Mouse (Mus musculus) liver, embryonic 12.5 days (tissue): ENCODE data around the gene Mvb12a. TPM values are rescaled to one million over a fixed set of nuclear protein-coding genes. Genes with fewer than 3 reads are reported as not detected.

Experiments
- ATAC-seq: fragments of 200-750 bp; cut with Nextera tagmentation; 2 replicates; pipeline ENCODE4 v1.8.0; 2017; ENCODE audit warnings: moderate number of reproducible peaks, mild to moderate bottlenecking, moderate library complexity
- H3K27ac ChIP-seq: fragments of 300-500 bp; sonication (generic); 2 replicates; pipeline ENCODE4 v1.5.1; 2016; ENCODE audit warnings: mild to moderate bottlenecking
- H3K27me3 ChIP-seq: fragments of 300-500 bp; sonication (generic); replicated peaks from 2 replicates; pipeline ENCODE4 v1.6.1; 2016; ENCODE audit warnings: mild to moderate bottlenecking, moderate library complexity
- H3K36me3 ChIP-seq: fragments of 300-500 bp; sonication (generic); 2 replicates; pipeline ENCODE4 v1.6.1; 2016; ENCODE audit warnings: mild to moderate bottlenecking, moderate library complexity
- H3K4me1 ChIP-seq: fragments of 300-500 bp; sonication (generic); 2 replicates; pipeline ENCODE4 v1.6.1; 2016
- H3K4me2 ChIP-seq: fragments of 300-500 bp; sonication (generic); 2 replicates; pipeline ENCODE4 v1.6.1; 2016; ENCODE audit warnings: mild to moderate bottlenecking, moderate library complexity
- H3K4me3 ChIP-seq: fragments of 300-500 bp; sonication (generic); 2 replicates; pipeline ENCODE4 v1.5.1; 2016; ENCODE audit warnings: mild to moderate bottlenecking, moderate library complexity
- H3K9ac ChIP-seq: fragments of 300-500 bp; sonication (generic); 2 replicates; pipeline ENCODE4 v1.6.1; 2016; ENCODE audit warnings: mild to moderate bottlenecking, moderate library complexity
- H3K9me3 ChIP-seq: fragments of 300-500 bp; sonication (generic); replicated peaks from 2 replicates; pipeline ENCODE4 v1.6.1; 2016; ENCODE audit warnings: mild to moderate bottlenecking, moderate library complexity
- WGBS: fragments of 180-500 bp; shearing (Covaris S2); methylation state at CpG from one replicate; pipeline ENCODE4 v1.1.7; 2016; ENCODE audit not compliant: insufficient replicate concordance; 5-methylcytosine and 5-hydroxymethylcytosine counted together
- polyA plus RNA-seq: library from polyadenylated mRNA; unstranded; fragments of >200 nt; fragmentation: Nextera tagmentation; extraction: Ambion mirVana; gene quantifications from 2 replicates; pipeline ENCODE4 v1.2.1, GENCODE M21; 2016

Gene Mvb12a
- polyA plus RNA-seq, 1 experiment from 2014 or later, result 42.7 TPM

DNA sequence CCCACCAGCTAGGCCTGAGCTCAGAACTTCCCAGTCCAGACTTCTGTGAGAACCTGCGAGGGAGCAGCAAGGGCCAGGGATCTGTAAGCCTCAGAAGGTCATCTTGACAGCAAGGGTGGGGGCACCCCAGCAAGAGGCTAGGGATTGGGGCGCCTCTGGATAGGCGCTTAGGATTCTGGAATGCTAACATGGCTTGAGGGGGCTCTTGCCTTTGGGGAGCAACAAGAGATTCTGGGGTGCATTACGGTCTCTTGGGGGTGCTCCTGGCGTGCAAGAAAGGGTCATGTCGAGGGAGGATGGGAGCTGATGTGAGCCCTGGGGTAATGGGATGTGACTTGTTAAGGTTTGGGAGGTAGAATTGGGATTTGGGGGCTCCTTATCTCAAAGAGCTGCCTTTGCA, 26.2 kb downstream of the Mvb12a start:
- Histone ChIP-seq H3K36me3 (no peaks in the 10 kb centered on the region), H3K4me1 (peaks cover 21% of the 10 kb centered on the region), H3K4me2 (peak overlapping the region; percentile 80), H3K9ac (no peak overlapping the region), H3K27me3 (peaks cover 67% of the 10 kb centered on the region), H3K27ac (no peak overlapping the region), H3K4me3 (peak overlapping the region; percentile 55; the same call in 1 of the 2 replicates), H3K9me3 (peaks cover 7% of the 10 kb centered on the region)
- no peak; the same call in 1 of the 2 replicates for ATAC-seq
- 45% methylated on average over 6 of the region's 6 CpGs for WGBS

DNA sequence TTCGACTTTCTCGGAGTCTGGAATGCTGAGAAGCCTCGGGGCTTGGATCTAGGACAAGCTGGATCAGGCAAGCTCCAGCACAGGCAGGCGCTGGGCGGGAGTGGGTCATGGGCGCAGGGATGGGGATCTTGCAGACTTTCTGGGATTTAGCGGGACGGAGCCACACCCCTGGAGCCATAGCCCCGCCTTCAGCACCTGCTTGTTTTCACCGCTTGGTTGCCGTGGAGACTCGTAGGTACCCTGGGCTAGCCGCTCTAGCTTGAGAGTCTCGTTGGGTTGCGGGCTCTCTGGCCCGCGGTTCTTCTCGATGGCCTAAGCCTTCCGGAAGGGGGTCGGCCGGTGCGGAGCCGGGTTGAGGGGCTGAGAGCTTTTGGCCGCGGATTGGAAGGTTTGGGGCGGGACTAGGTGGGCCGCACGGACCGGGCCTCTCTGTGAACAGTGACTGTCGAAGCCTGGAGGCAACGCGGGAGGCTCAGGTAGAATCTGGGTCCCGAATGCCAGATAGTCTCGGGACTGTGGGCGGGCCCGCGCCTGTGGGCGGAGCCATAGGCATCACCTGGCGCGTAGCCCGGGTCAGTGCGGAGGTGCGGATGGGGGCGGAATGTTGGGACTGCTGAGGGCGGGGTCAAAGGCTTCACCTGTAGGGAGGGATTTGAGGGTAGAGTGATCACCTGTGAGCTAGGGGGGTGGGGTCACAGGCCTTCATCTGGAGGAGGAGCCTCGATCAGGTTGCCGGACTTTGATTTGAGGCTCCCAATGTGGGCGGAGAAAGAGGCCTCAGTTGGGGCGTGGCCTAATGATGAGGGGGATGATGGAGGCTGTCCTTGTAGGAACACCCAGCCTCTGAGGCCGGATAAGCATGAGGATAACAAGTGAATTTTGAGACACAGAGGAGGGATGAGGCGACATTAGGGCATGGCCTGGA, 26.9 kb downstream of the Mvb12a start:
- Histone ChIP-seq H3K9me3 (0 out of 2 replicates have a peak, but pooled peaks cover under 1% of the 10 kb centered on the region), H3K4me3 (peak overlapping the region; percentile 55), H3K27me3 (peaks cover 64% of the 10 kb centered on the region), H3K27ac (no peak overlapping the region), H3K4me2 (peak overlapping the region; percentile 80), H3K36me3 (no peaks in the 10 kb centered on the region), H3K9ac (no peak overlapping the region), H3K4me1 (peaks cover 21% of the 10 kb centered on the region)
- peak; percentile 66 for ATAC-seq
- WGBS, result 3% methylated on average over 51 of the region's 51 CpGs

DNA sequence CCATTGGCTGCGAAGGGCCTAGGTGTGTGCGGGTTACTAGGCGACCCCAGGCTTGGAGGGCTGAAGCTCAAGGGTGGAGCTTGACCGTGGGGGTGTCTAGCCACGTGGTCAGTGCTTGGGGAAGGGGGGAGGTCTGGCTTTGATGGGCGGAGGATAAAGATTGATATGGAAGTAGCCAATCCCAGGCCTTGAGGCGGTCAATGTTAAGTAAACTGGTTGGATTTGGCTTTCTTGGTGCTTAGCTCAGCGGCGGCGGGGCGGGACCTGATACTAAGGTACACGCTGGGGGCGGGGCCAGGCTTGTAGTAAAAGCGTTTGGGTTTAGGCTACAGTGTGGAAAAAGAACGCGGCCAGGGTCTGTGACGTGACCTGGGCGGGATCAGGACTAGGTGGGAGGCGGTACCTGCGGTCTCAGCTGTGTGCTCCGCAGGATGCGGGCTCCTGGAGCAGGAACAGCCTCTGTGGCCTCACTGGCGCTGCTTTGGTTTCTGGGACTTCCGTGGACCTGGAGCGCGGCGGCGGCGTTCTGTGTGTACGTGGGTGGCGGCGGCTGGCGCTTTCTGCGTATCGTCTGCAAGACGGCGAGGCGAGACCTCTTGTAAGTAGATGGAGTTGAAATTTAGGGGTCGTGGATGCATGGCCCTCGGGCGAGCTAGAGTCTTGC, 27.7 kb downstream of the Mvb12a start:
- peaks cover 64% of the 10 kb centered on the region for H3K27me3 ChIP-seq
- H3K36me3 ChIP-seq, result no peaks in the 10 kb centered on the region
- no peak overlapping the region for H3K27ac ChIP-seq
- H3K4me1 ChIP-seq, result peaks cover 21% of the 10 kb centered on the region
- peak; percentile 78 for ATAC-seq
- H3K9me3 ChIP-seq, result no peaks in the 10 kb centered on the region
- H3K4me2 ChIP-seq, result peak overlapping the region; percentile 80
- H3K4me3 ChIP-seq, result peak overlapping the region; percentile 55
- H3K9ac ChIP-seq, result peak overlapping the region; percentile 53
- WGBS, result 1% methylated on average over 41 of the region's 41 CpGs

DNA sequence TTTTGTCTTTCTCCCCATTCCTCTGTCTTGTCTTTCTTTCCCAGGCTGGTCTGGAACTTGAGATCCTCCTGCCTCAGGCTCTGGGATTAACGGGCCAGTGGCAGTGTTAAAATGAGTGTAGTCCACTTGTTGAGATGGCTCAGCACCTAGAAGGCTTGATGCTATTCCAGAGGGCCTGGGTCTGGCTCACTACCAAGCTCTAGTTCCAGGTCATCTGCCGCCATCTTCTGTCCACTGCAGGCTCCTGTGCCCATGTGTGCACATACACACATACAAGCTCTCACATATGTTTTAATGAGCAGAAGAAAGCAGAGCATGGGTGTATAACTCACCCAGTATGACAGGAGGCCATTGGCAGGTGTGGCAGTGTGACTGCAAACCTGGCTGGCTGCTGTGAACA, 29.4 kb downstream of the Mvb12a start:
- peaks cover 21% of the 10 kb centered on the region for H3K4me1 ChIP-seq
- H3K4me3 ChIP-seq, result no peak overlapping the region
- H3K36me3 ChIP-seq, result no peaks in the 10 kb centered on the region
- no peak overlapping the region for H3K4me2 ChIP-seq
- no peak for ATAC-seq
- no peaks in the 10 kb centered on the region for H3K9me3 ChIP-seq
- WGBS, result 64% methylated on average over 2 of the region's 2 CpGs
- H3K27me3 ChIP-seq, result peaks cover 49% of the 10 kb centered on the region
- no peak overlapping the region for H3K27ac ChIP-seq
- H3K9ac ChIP-seq, result no peak overlapping the region

DNA sequence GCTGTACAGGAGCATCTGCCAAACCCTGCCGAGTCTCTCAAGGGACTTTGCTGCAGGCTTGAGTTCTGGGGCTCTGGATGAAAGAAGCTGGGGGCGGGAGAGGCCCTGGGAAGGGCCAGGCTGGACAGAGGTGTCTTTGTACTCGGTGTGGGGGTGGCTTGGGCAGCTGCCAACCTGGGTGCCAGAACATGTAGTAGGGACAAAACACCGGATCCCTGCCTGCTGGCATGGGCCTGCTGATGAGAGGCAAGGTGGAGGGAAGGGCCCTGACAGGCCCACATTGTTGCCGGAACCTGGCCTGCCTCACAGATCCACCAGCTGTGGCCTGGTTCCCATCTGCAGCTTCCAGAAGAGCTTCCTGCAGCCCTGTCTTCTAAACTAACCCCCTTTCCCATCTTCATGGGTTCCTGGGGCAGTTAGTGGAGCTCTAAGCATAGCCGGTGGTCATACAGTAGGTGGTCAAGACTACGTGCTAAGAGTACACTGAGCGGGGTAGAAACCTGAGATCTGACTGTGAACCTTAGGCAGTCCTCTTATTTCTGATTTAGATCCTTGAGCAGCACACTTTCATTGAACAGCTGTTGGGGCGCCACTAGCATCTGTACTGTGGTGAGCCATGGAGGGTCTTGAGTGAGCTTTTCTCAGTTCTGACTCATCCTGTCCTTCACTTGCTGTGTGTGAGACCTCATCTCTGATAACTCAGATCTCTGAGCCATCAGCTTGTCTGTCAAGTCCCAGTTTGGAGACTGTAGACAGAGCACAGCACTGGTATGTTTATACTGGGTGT, 30.3 kb downstream of the Mvb12a start:
- H3K4me3 ChIP-seq, result no peak overlapping the region
- no peaks in the 10 kb centered on the region for H3K9me3 ChIP-seq
- H3K27ac ChIP-seq, result no peak overlapping the region
- H3K27me3 ChIP-seq, result peaks cover 40% of the 10 kb centered on the region
- H3K9ac ChIP-seq, result no peak overlapping the region
- no peak for ATAC-seq
- no peaks in the 10 kb centered on the region for H3K36me3 ChIP-seq
- WGBS, result 76% methylated on average over 9 of the region's 9 CpGs
- peaks cover 21% of the 10 kb centered on the region for H3K4me1 ChIP-seq
- H3K4me2 ChIP-seq, result no peak overlapping the region

DNA sequence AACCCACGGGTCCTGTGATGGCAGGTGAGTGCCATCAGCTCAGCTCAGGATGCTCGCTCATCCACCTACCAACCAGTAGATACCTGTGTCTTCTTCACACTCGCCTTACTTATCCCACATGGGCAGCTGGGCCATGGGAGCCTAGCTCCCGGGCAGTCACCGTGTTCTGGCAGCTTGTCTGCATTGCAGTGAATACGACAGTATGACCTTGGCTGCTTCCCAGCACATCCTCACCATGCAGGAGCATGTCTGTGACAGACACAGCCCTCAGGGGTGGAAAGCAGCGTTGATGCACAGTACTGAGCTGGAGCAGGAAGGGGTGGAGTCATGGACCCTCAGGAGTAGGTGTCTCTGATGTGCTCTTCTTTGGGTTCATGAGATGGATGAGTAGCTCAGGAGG, 31.7 kb downstream of the Mvb12a start:
- Histone ChIP-seq H3K4me1 (peaks cover 17% of the 10 kb centered on the region), H3K27ac (no peak overlapping the region), H3K4me3 (no peak overlapping the region), H3K27me3 (peaks cover 26% of the 10 kb centered on the region), H3K4me2 (no peak overlapping the region), H3K9me3 (no peaks in the 10 kb centered on the region), H3K36me3 (no peaks in the 10 kb centered on the region), H3K9ac (no peak overlapping the region)
- 60% methylated on average over 7 of the region's 7 CpGs for WGBS
- ATAC-seq, result no peak

DNA sequence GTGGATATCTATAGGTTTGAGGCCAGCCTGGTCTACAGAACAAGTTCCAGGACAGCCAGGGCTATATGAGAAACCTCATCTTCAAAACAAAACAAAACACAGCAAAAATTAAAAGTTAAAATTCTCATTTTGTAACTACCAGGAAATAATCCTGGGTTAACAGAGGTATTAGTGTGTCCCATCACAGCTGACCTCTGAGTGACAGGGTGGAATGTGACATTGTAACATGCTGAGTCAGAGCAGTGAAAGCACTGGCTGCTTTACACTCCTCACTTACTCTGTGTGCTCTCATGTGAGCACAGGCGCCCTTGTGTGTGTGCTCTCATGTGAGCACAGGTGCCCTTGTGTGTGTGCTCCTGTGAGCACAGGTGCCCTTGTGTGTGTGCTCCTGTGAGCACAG, 32.3 kb downstream of the Mvb12a start:
- Histone ChIP-seq H3K4me3 (no peak overlapping the region), H3K4me2 (no peak overlapping the region), H3K9ac (no peak overlapping the region), H3K4me1 (peaks cover 11% of the 10 kb centered on the region), H3K27ac (no peak overlapping the region), H3K36me3 (no peaks in the 10 kb centered on the region), H3K9me3 (no peaks in the 10 kb centered on the region), H3K27me3 (peaks cover 20% of the 10 kb centered on the region)
- 56% methylated on average over 1 of the region's 1 CpGs for WGBS
- ATAC-seq, result no peak

DNA sequence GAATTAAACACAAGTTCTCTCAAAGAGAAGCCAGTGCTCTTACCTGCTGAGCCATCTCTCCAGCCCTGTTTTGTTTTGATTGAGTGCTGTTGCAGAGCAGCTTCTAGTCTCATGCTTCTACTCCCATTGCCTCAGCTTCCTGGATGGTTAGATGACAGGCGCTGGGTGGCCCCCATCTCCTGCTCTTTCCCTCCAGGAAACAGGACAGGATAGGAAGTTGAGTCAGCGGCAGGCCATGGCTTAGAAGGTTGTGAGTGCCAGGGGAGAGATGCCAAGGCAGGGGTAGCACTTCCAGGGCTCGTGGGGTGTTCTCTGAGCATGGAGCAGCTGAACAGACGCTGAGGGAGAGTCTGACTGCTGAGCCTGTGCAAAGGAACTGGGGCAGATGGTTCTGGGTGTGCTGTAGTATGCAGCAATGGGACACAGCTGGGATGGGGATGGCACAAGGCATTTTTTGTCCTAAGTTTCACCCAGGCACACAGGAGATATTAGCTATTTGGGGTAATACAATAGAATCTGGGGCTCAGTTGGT, 35.2 kb downstream of the Mvb12a start:
- ATAC-seq, result no peak

DNA sequence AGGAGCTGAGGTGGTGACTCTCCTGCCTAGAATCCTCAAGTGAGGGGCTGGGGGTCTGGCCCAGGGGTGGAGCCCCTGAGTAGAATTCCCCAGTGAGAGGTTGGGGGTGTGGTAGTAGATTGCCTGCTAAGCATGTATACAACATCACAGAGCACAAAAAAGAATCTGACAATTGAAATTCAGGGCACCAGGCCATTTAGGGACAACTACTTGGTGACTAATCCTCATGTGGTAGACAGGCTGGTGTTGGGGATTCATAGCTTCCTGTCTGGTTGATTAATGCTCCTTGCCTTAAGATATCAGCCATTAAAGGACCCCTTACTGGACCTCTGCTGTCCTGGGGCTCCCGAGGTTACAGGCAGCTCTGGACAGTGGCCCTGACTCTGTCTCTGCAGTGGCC, 36.3 kb downstream of the Mvb12a start:
- Histone ChIP-seq H3K27me3 (peaks cover 12% of the 10 kb centered on the region), H3K4me1 (no peaks in the 10 kb centered on the region), H3K9me3 (no peaks in the 10 kb centered on the region), H3K4me2 (no peak overlapping the region), H3K4me3 (no peak overlapping the region), H3K36me3 (no peaks in the 10 kb centered on the region), H3K9ac (no peak overlapping the region), H3K27ac (no peak overlapping the region)
- ATAC-seq, result no peak
- 55% methylated on average over 1 of the region's 1 CpGs for WGBS

More for the DNA sequence above, 35.2 kb downstream of the Mvb12a start:
- no peaks in the 10 kb centered on the region for H3K36me3 ChIP-seq
- H3K27ac ChIP-seq, result no peak overlapping the region
- H3K9me3 ChIP-seq, result no peaks in the 10 kb centered on the region
- H3K4me1 ChIP-seq, result no peaks in the 10 kb centered on the region
- H3K27me3 ChIP-seq, result peaks cover 6% of the 10 kb centered on the region; the same call in 1 of the 2 replicates
- H3K4me2 ChIP-seq, result no peak overlapping the region
- H3K4me3 ChIP-seq, result no peak overlapping the region
- WGBS, result 50% methylated on average over 4 of the region's 4 CpGs
- no peak overlapping the region for H3K9ac ChIP-seq

DNA sequence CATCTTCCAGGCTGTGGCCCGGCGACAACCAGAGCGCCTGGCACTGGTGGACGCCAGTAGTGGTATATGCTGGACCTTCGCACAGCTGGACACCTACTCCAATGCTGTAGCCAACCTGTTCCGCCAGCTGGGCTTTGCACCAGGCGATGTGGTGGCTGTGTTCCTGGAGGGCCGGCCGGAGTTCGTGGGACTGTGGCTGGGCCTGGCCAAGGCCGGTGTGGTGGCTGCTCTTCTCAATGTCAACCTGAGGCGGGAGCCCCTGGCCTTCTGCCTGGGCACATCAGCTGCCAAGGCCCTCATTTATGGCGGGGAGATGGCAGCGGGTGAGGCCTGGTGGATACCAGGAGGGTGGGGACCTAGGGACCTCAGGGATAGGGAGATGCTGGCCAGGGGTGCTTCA, 36.8 kb downstream of the Mvb12a start:
- WGBS, result 85% methylated on average over 14 of the region's 14 CpGs
- H3K27ac ChIP-seq, result no peak overlapping the region
- H3K4me3 ChIP-seq, result no peak overlapping the region
- ATAC-seq, result no peak
- peaks cover 16% of the 10 kb centered on the region for H3K27me3 ChIP-seq
- no peaks in the 10 kb centered on the region for H3K4me1 ChIP-seq
- H3K9ac ChIP-seq, result no peak overlapping the region
- no peak overlapping the region for H3K4me2 ChIP-seq
- no peaks in the 10 kb centered on the region for H3K36me3 ChIP-seq
- no peaks in the 10 kb centered on the region for H3K9me3 ChIP-seq

DNA sequence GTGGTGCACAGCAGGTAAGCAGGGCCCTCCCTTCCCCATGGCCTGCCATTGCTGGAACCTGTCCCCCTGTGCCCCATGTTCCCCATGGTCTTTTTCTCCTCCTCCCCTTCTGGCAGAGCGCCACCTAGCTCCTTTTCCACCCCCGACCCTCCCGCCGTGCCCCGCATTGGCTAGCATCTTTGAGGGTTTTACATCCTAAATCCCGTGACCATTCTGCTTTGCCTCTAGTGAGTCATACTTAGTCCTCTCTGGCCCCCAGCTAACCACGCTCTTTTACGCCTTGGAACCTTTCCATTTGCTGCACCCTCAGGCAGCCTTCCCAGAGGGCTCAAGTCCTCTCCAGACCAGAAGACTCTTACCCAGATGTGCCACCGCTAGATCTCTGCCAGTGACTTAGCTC, 37.5 kb downstream of the Mvb12a start:
- Histone ChIP-seq H3K27me3 (peaks cover 20% of the 10 kb centered on the region), H3K9ac (no peak overlapping the region), H3K4me2 (no peak overlapping the region), H3K4me1 (no peaks in the 10 kb centered on the region), H3K36me3 (0 out of 2 replicates have a peak, but pooled peaks cover 1% of the 10 kb centered on the region), H3K4me3 (no peak overlapping the region), H3K27ac (no peak overlapping the region), H3K9me3 (no peaks in the 10 kb centered on the region)
- WGBS, result 58% methylated on average over 9 of the region's 9 CpGs
- no peak for ATAC-seq
